Mouse (Mus musculus) heart, adult 9 months (tissue): ENCODE measurements at regions not wholly inside any gene's neighbourhood (a gene's known extent, or its start where the extent isn't known, plus 50 kb on each side); places are given as distances from the start of the nearest gene placed in this dataset.

Experiments
- DNase-seq, 2 experiments: peaks; one replicate each; pipeline ENCODE4 v3.0.0; 2022; ENCODE audit warnings: low spot score in 2 of 2

GRCm38 (mm10) chr5:129256136-129256535, 159.6 kb downstream of the Adgrd1 start:
- no peak for DNase-seq

GRCm38 (mm10) chr5:129257206-129257605, 160.7 kb downstream of the Adgrd1 start:
- DNase-seq, result no peak

- DNase-seq, result peak; percentile 52 to 81
These were observed 164.1 kb downstream of the Adgrd1 start for GRCm38 (mm10) chr5:129260689-129261088.

GRCm38 (mm10) chr5:129263118-129263517, 166.6 kb downstream of the Adgrd1 start:
- no peak for DNase-seq

- no peak for DNase-seq
These were observed 167.8 kb downstream of the Adgrd1 start for GRCm38 (mm10) chr5:129264363-129264762.

- DNase-seq, result no peak
These were observed 171.9 kb downstream of the Adgrd1 start for GRCm38 (mm10) chr5:129268456-129268855.

GRCm38 (mm10) chr5:129270051-129270472, 173.5 kb downstream of the Adgrd1 start:
- DNase-seq, result no peak

- DNase-seq, result no peak
These were observed 184.9 kb downstream of the Adgrd1 start for GRCm38 (mm10) chr5:129281406-129281805.

- no peak for DNase-seq
These were observed 185.6 kb downstream of the Adgrd1 start for GRCm38 (mm10) chr5:129282133-129282532.

- no peak for DNase-seq
These were observed 186.3 kb downstream of the Adgrd1 start for GRCm38 (mm10) chr5:129282826-129283225.

- DNase-seq, result no peak
These were observed 190.9 kb downstream of the Adgrd1 start for GRCm38 (mm10) chr5:129287481-129287880.

GRCm38 (mm10) chr5:129292821-129293220, 196.3 kb downstream of the Adgrd1 start:
- DNase-seq, result peak in 1 of 2 experiments; percentile 41

- peak in 1 of 2 experiments; percentile 15 for DNase-seq
These were observed 198.5 kb downstream of the Adgrd1 start for GRCm38 (mm10) chr5:129294861-129295542.

- peak in 1 of 2 experiments; percentile 13 for DNase-seq
These were observed 201.3 kb downstream of the Adgrd1 start for GRCm38 (mm10) chr5:129297657-129298349.

- no peak for DNase-seq
These were observed 202.2 kb upstream of the Sfswap start for GRCm38 (mm10) chr5:129298646-129299455.

GRCm38 (mm10) chr5:129299456-129299765, 201.6 kb upstream of the Sfswap start:
- DNase-seq, result peak in 1 of 2 experiments; percentile 20

GRCm38 (mm10) chr5:129300423-129300822, 200.6 kb upstream of the Sfswap start:
- no peak for DNase-seq

GRCm38 (mm10) chr5:129315626-129316025, 185.4 kb upstream of the Sfswap start:
- no peak for DNase-seq

GRCm38 (mm10) chr5:129331094-129331523, 169.9 kb upstream of the Sfswap start:
- DNase-seq, result no peak

GRCm38 (mm10) chr5:129332014-129332413, 169.0 kb upstream of the Sfswap start:
- DNase-seq, result no peak

- no peak for DNase-seq
These were observed 162.5 kb upstream of the Sfswap start for GRCm38 (mm10) chr5:129338511-129338910.

GRCm38 (mm10) chr5:129344038-129344437, 157.0 kb upstream of the Sfswap start:
- no peak for DNase-seq
